Comparison of ENCODE assay signal across 9 mouse cellular contexts in the genomic region with DNA sequence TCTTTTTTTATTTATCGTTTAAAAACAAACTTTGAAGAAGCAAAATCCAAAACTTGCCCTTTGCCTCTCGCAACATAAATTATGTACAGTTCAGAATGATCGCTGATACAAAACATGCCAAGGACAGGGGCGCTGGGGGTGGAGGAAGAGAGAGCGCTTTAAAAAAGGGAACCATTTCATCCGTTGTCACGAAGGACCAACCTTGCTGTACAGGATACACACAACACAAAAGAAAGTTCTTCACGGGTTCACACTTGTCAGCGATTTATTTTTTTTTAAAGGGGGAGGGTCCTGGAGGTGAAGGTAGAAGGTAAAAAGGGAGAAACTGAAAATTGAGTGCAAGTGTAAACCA. TPM values are rescaled to one million over a fixed set of nuclear protein-coding genes. Genes with fewer than 3 reads are reported as not detected.
A peak's percentile ranks its signal among the peaks of the same experiment; 100 is the strongest.
DNase-seq lines count a peak whose midpoint lies in the region; ATAC-seq and TF ChIP-seq lines count a peak whose summit lies in the region.
"Had no signal": no experiment of that assay in that cellular context is flagged by ENCODE, and none has a peak within 500 bp of the region (broad histone marks: within the 10 kb centered on the region; RNA-seq: fewer than 3 reads in every experiment).

No protein-coding gene starts in this region.

- H3K27ac ChIP-seq in heart, embryonic 12.5 days (ENCODE audit: poor library complexity, severe bottlenecking): peak overlapping the region; percentile 97
- peak overlapping the region; percentile 83; the same call in 1 of the 2 replicates for H3K27ac ChIP-seq in hindbrain, embryonic 11.5 days (ENCODE audit: low read depth, low read length)
- H3K27ac ChIP-seq in midbrain, embryonic 10.5 days (replicated peaks): peak overlapping the region; percentile 91

- no peaks in the 10 kb centered on the region for H3K9me3 ChIP-seq in heart, embryonic 12.5 days (replicated peaks)
- no peaks in the 10 kb centered on the region for H3K9me3 ChIP-seq in G1E (replicated peaks)
- H3K9me3 ChIP-seq in hindbrain, embryonic 11.5 days (ENCODE audit: control insufficient read depth, low read length): no peaks in the 10 kb centered on the region
- H3K9me3 ChIP-seq in midbrain, embryonic 10.5 days (replicated peaks): no peaks in the 10 kb centered on the region

- peak overlapping the region; percentile 71 for H3K4me2 ChIP-seq in heart, embryonic 12.5 days
- H3K4me2 ChIP-seq in hindbrain, embryonic 11.5 days (replicated peaks; ENCODE audit: low read depth, low read length): peak overlapping the region; percentile 71

- no peaks in the 10 kb centered on the region for H3K27me3 ChIP-seq in heart, embryonic 12.5 days (replicated peaks)
- no peaks in the 10 kb centered on the region for H3K27me3 ChIP-seq in G1E (ENCODE audit: insufficient read depth, low read length)
- no peaks in the 10 kb centered on the region for H3K27me3 ChIP-seq in hindbrain, embryonic 11.5 days (ENCODE audit: control insufficient read depth, insufficient read depth, low read length)
- no peaks in the 10 kb centered on the region for H3K27me3 ChIP-seq in midbrain, embryonic 10.5 days (ENCODE audit: low read depth, poor library complexity, severe bottlenecking)

- peaks cover 44% of the 10 kb centered on the region for H3K36me3 ChIP-seq in heart, embryonic 12.5 days
- peaks cover 62% of the 10 kb centered on the region for H3K36me3 ChIP-seq in G1E (replicated peaks)
- H3K36me3 ChIP-seq in hindbrain, embryonic 11.5 days (ENCODE audit: control insufficient read depth, insufficient read depth, low read length): peaks cover 11% of the 10 kb centered on the region
- peaks cover 51% of the 10 kb centered on the region for H3K36me3 ChIP-seq in midbrain, embryonic 10.5 days

- H3K4me3 ChIP-seq in heart, embryonic 12.5 days: peak overlapping the region; percentile 81
- peak overlapping the region; percentile 79; the same call in 1 of the 2 replicates for H3K4me3 ChIP-seq in G1E (ENCODE audit: low read depth, low read length)
- peak overlapping the region; percentile 13; the same call in 1 of the 2 replicates for H3K4me3 ChIP-seq in hindbrain, embryonic 11.5 days (ENCODE audit: low read depth, low read length)
- H3K4me3 ChIP-seq in midbrain, embryonic 10.5 days: peak overlapping the region; percentile 80

- 15% methylated on average over 9 of the region's 9 CpGs for whole genome bisulfite sequencing in heart, embryonic 12.5 days
- 23% methylated on average over 9 of the region's 9 CpGs for WGBS in hindbrain, embryonic 11.5 days
- 22% methylated on average over 9 of the region's 9 CpGs for whole genome bisulfite sequencing in midbrain, embryonic 10.5 days

- DNase-seq in heart, adult 9 months (ENCODE audit: low spot score in 2 of 2): no peak
- no peak for DNase-seq in G1E (ENCODE audit: low spot score)
- no peak for DNase-seq in hindbrain, embryonic 11.5 days (ENCODE audit: low spot score)
- DNase-seq in midbrain, embryonic 10.5 days (ENCODE audit: low spot score): no peak
- DNase-seq in thymus, adult 18-20 months: no peak
- no peak for DNase-seq in cerebellum, postnatal 14 days
- DNase-seq in right cerebral cortex, postnatal 10 days (ENCODE audit: low spot score in 2 of 2): no peak

- no peak for TF ChIP-seq CTCF in G1E (IDR thresholded peaks at IDR 0.05; ENCODE audit: low read depth, low read length)

- ATAC-seq in heart, embryonic 12.5 days (ENCODE audit: insufficient number of reproducible peaks, low FRiP score): no peak
- no peak for ATAC-seq in G1E (ENCODE audit: extremely low read depth, insufficient number of reproducible peaks, low FRiP score, poor library complexity, severe bottlenecking)
- ATAC-seq in hindbrain, embryonic 11.5 days (ENCODE audit: low FRiP score): peak; percentile 51

- peaks cover 52% of the 10 kb centered on the region for H3K4me1 ChIP-seq in heart, embryonic 12.5 days (replicated peaks)
- peaks cover 71% of the 10 kb centered on the region for H3K4me1 ChIP-seq in G1E (ENCODE audit: insufficient read depth, low read depth, low read length)
- H3K4me1 ChIP-seq in hindbrain, embryonic 11.5 days (replicated peaks; ENCODE audit: control insufficient read depth, insufficient read depth, low read length): no peaks in the 10 kb centered on the region
- H3K4me1 ChIP-seq in midbrain, embryonic 10.5 days: peaks cover 34% of the 10 kb centered on the region

- peak overlapping the region; percentile 92; the same call in 1 of the 2 replicates for H3K9ac ChIP-seq in heart, embryonic 12.5 days
- peak overlapping the region; percentile 21; the same call in 1 of the 2 replicates for H3K9ac ChIP-seq in hindbrain, embryonic 11.5 days (ENCODE audit: low read depth, low read length)

RNA-seq across cellular contexts. Expression of a gene that starts 0.3 kb away (rescaled TPM):
- 81.5 and 83.5 TPM in 2 replicates for polyA plus RNA-seq in heart, embryonic 12.5 days (2016; fragmentation: Nextera tagmentation; extraction: Ambion mirVana)
- total RNA-seq in G1E (2014; fragmentation: Nextera tagmentation) (62.8 and 72.4 TPM in 2 replicates), G1E (2017) (114 and 150 TPM in 2 replicates)
- polyA plus RNA-seq in G1E (2012): 106 and 142 TPM in 2 replicates
- 65.9 and 70.6 TPM in 2 replicates for polyA plus RNA-seq in hindbrain, embryonic 11.5 days (2014; fragmentation: Nextera tagmentation; extraction: Ambion mirVana)
- 90.4 and 94.9 TPM in 2 replicates for polyA plus RNA-seq in midbrain, embryonic 10.5 days (2016; fragmentation: Nextera tagmentation; extraction: Ambion mirVana)

RNA-seq across cellular contexts. Expression of a gene that starts 22.4 kb away (rescaled TPM):
- 0.04 and 0.14 TPM in 2 replicates for polyA plus RNA-seq in heart, embryonic 12.5 days (2016; fragmentation: Nextera tagmentation; extraction: Ambion mirVana)
- total RNA-seq in G1E (2014; fragmentation: Nextera tagmentation) (not detected in 2 replicates), G1E (2017) (0.17 and 0.22 TPM in 2 replicates)
- polyA plus RNA-seq in G1E (2012): 0.07 and 0.08 TPM in 2 replicates
- polyA plus RNA-seq in hindbrain, embryonic 11.5 days (2014; fragmentation: Nextera tagmentation; extraction: Ambion mirVana): 0.35 and 0.60 TPM in 2 replicates
- 0.54 and 0.82 TPM in 2 replicates for polyA plus RNA-seq in midbrain, embryonic 10.5 days (2016; fragmentation: Nextera tagmentation; extraction: Ambion mirVana)

RNA-seq across cellular contexts. Expression of a gene that starts 39.3 kb away (rescaled TPM):
- polyA plus RNA-seq in heart, embryonic 12.5 days (2016; fragmentation: Nextera tagmentation; extraction: Ambion mirVana): 9.2 and 10.3 TPM in 2 replicates
- total RNA-seq in G1E (2014; fragmentation: Nextera tagmentation) (141 and 150 TPM in 2 replicates), G1E (2017) (22.1 and 27.0 TPM in 2 replicates)
- 42.8 and 57.8 TPM in 2 replicates for polyA plus RNA-seq in G1E (2012)
- polyA plus RNA-seq in hindbrain, embryonic 11.5 days (2014; fragmentation: Nextera tagmentation; extraction: Ambion mirVana): 13.7 and 20.5 TPM in 2 replicates
- 9.1 and 10.1 TPM in 2 replicates for polyA plus RNA-seq in midbrain, embryonic 10.5 days (2016; fragmentation: Nextera tagmentation; extraction: Ambion mirVana)

RNA-seq across cellular contexts. Expression of a gene that starts 42.0 kb away (rescaled TPM):
- not detected in 2 replicates for polyA plus RNA-seq in heart, embryonic 12.5 days (2016; fragmentation: Nextera tagmentation; extraction: Ambion mirVana)
- not detected in 2 replicates for total RNA-seq in G1E (2014; fragmentation: Nextera tagmentation)
- not detected in 2 replicates for total RNA-seq in G1E (2017)
- not detected in 2 replicates for polyA plus RNA-seq in G1E (2012)
- 8.0 and 9.5 TPM in 2 replicates for polyA plus RNA-seq in hindbrain, embryonic 11.5 days (2014; fragmentation: Nextera tagmentation; extraction: Ambion mirVana)
- 22.0 and 24.0 TPM in 2 replicates for polyA plus RNA-seq in midbrain, embryonic 10.5 days (2016; fragmentation: Nextera tagmentation; extraction: Ambion mirVana)
- polyA plus RNA-seq: gonadal fat pad, adult 2 months had no signal

RNA-seq across cellular contexts. Expression of a gene that starts 53.7 kb away (rescaled TPM):
- polyA plus RNA-seq in heart, embryonic 12.5 days (2016; fragmentation: Nextera tagmentation; extraction: Ambion mirVana): not detected in 2 replicates
- total RNA-seq in G1E (2014; fragmentation: Nextera tagmentation) (not detected in 2 replicates), G1E (2017) (0.27 TPM in 1 of 2 replicates, not detected in the other)
- 0.05 and 0.09 TPM in 2 replicates for polyA plus RNA-seq in G1E (2012)
- polyA plus RNA-seq in hindbrain, embryonic 11.5 days (2014; fragmentation: Nextera tagmentation; extraction: Ambion mirVana): 0.54 and 0.57 TPM in 2 replicates
- 0.14 and 0.24 TPM in 2 replicates for polyA plus RNA-seq in midbrain, embryonic 10.5 days (2016; fragmentation: Nextera tagmentation; extraction: Ambion mirVana)

Comparison
In these comparisons a context has a peak if more than half of its experiments do, and no peak if none do; other contexts are left out.
1. H3K4me3 ChIP-seq: peak in every context shown above with its lines; median percentile 81 in heart, embryonic 12.5 days; 80 in midbrain, embryonic 10.5 days; 79 in G1E; 13 in hindbrain, embryonic 11.5 days.